In the genomic region with DNA sequence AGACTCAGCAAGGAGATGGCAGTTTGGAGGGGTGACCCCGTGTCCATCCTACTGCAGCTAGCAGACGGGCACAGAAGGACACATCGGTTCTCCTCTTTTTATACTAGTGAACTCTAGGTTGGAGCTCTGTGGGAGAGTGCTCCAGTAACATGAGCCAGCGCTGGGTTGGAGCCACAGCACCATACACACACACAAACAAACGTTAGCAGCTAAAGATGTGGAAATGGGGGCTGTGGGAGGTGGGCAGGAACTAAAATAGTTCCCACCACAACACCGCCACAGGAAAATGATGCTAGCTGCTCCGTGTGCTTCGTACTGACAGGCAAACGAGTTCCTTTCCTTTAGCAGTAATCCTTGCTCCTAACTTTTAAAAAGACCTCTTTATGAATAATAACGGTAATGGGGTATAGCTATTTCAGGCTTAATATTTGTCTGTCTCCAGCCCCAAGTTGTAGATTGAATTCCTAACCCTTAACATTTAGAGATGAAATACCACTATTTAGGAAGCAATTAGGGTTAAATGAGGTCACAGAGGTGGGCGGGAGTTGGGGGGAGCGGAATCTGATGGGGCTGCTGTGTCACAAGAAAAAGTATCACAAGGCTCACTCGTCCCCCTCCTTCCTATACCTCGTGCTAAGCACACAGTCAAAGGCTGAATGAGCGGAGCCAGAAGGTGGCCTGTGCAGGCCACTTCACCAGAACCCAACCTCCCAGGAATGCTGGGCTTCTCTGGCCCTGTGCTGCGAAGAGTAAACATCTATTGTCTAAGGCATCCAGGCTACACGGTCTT, we compare ENCODE assay signal across 26 mouse cellular contexts.
DNase-seq lines count a peak whose midpoint lies in the region; ATAC-seq and TF ChIP-seq lines count a peak whose summit lies in the region.
"Had no signal": no experiment of that assay in that cellular context is flagged by ENCODE, and none has a peak within 500 bp of the region (broad histone marks: within the 10 kb centered on the region; RNA-seq: fewer than 3 reads in every experiment).

No protein-coding gene starts in this region.

- H3K9me3 ChIP-seq in limb, embryonic 12.5 days, result no peaks in the 10 kb centered on the region
- no peaks in the 10 kb centered on the region for H3K9me3 ChIP-seq in limb, embryonic 10.5 days (replicated peaks)
- H3K9me3 ChIP-seq in embryonic facial prominence, embryonic 13.5 days, result no peaks in the 10 kb centered on the region
- H3K9me3 ChIP-seq: forebrain, embryonic 12.5 days; G1E; hindbrain, embryonic 13.5 days; liver, embryonic 13.5 days; midbrain, embryonic 13.5 days had no signal

- H3K27ac ChIP-seq in limb, embryonic 12.5 days, result no peak overlapping the region
- no peak overlapping the region for H3K27ac ChIP-seq in limb, embryonic 10.5 days
- no peak overlapping the region for H3K27ac ChIP-seq in embryonic facial prominence, embryonic 13.5 days
- no peak overlapping the region for H3K27ac ChIP-seq in gastrocnemius, adult 2 months
- H3K27ac ChIP-seq: forebrain, embryonic 12.5 days; hindbrain, embryonic 13.5 days; kidney, postnatal 0 days; liver, embryonic 13.5 days; midbrain, embryonic 13.5 days had no signal

- no peak for TF ChIP-seq CTCF in gastrocnemius, adult 2 months (IDR thresholded peaks at IDR 0.05)

- H3K4me2 ChIP-seq in limb, embryonic 12.5 days, result no peak overlapping the region
- peak overlapping the region; percentile 9; the same call in 1 of the 2 replicates for H3K4me2 ChIP-seq in embryonic facial prominence, embryonic 13.5 days
- H3K4me2 ChIP-seq: forebrain, embryonic 12.5 days; hindbrain, embryonic 13.5 days; liver, embryonic 13.5 days; midbrain, embryonic 13.5 days had no signal

- peaks cover 2% of the 10 kb centered on the region; the same call in 1 of the 2 replicates for H3K27me3 ChIP-seq in limb, embryonic 12.5 days
- no peaks in the 10 kb centered on the region for H3K27me3 ChIP-seq in limb, embryonic 10.5 days (ENCODE audit: low read depth, poor library complexity, severe bottlenecking)
- 0 out of 2 replicates have a peak, but pooled peaks cover 5% of the 10 kb centered on the region for H3K27me3 ChIP-seq in embryonic facial prominence, embryonic 13.5 days
- H3K27me3 ChIP-seq: CH12.LX; forebrain, embryonic 12.5 days; hindbrain, embryonic 13.5 days; liver, embryonic 13.5 days; midbrain, embryonic 13.5 days had no signal

- H3K4me1 ChIP-seq in limb, embryonic 12.5 days (replicated peaks), result peaks cover 30% of the 10 kb centered on the region
- H3K4me1 ChIP-seq in limb, embryonic 10.5 days, result peaks cover 52% of the 10 kb centered on the region
- H3K4me1 ChIP-seq in embryonic facial prominence, embryonic 13.5 days, result peaks cover 32% of the 10 kb centered on the region

- intact Hi-C loops in gastrocnemius, adult 2 months (cut with DNase I), result no loop called here
- intact Hi-C loops in left cerebral cortex, postnatal 14 days (cut with DNase I), result no loop called here

- no peak for ATAC-seq in limb, embryonic 12.5 days (ENCODE audit: insufficient number of reproducible peaks, insufficient read depth, low FRiP score, low TSS enrichment, low read depth)
- ATAC-seq in embryonic facial prominence, embryonic 13.5 days (ENCODE audit: insufficient number of reproducible peaks, insufficient read depth, low FRiP score, low TSS enrichment, low read depth), result no peak; the same call in 1 of the 2 replicates
- ATAC-seq in megakaryocyte, adult 5-6 weeks (ENCODE audit: poor library complexity, severe bottlenecking), result peak; percentile 8; the same call in 1 of the 2 replicates
- ATAC-seq: activated CD4-positive, CD25-positive, alpha-beta regulatory T cell, adult 4 months; inflammation-experienced regulatory T-cells, adult 6 months; midbrain, embryonic 13.5 days had no signal

- no peaks in the 10 kb centered on the region for H3K36me3 ChIP-seq in limb, embryonic 12.5 days
- H3K36me3 ChIP-seq in limb, embryonic 10.5 days, result no peaks in the 10 kb centered on the region
- H3K36me3 ChIP-seq in embryonic facial prominence, embryonic 13.5 days, result no peaks in the 10 kb centered on the region
- H3K36me3 ChIP-seq: forebrain, embryonic 12.5 days; hindbrain, embryonic 13.5 days; liver, embryonic 13.5 days; midbrain, embryonic 13.5 days had no signal

- DNase-seq in limb, embryonic 10.5 days (ENCODE audit: low spot score), result no peak
- DNase-seq in brain, adult 2 months (ENCODE audit: low read depth, low spot score), result peak; percentile 42
- no peak for DNase-seq in MN1 (ENCODE audit: low spot score)
- no peak for DNase-seq in gastrocnemius, adult 2 months
- DNase-seq in left cerebral cortex, postnatal 14 days (ENCODE audit: low spot score in 2 of 2), result no peak
- DNase-seq: adrenal gland, adult 8-10 months; cerebellum, adult 2 months; cerebellum, postnatal 36 days; gastrocnemius, postnatal 14 days; kidney, adult 2 months; liver, embryonic 13.5 days; retina, postnatal 1 day; right cerebral cortex, postnatal 25 days; spleen, adult 18-20 months; thymus, postnatal 4 days had no signal

- WGBS in limb, embryonic 12.5 days, result 46% methylated on average over 17 of the region's 17 CpGs
- 56% methylated on average over 17 of the region's 17 CpGs for WGBS in limb, embryonic 10.5 days
- WGBS in embryonic facial prominence, embryonic 13.5 days, result 32% methylated on average over 17 of the region's 17 CpGs

- H3K4me3 ChIP-seq in limb, embryonic 12.5 days (replicated peaks), result no peak overlapping the region
- no peak overlapping the region for H3K4me3 ChIP-seq in limb, embryonic 10.5 days
- H3K4me3 ChIP-seq in embryonic facial prominence, embryonic 13.5 days, result no peak overlapping the region
- H3K4me3 ChIP-seq in gastrocnemius, adult 2 months, result no peak overlapping the region
- H3K4me3 ChIP-seq: forebrain, embryonic 12.5 days; hindbrain, embryonic 13.5 days; liver, embryonic 13.5 days; midbrain, embryonic 13.5 days had no signal

- H3K9ac ChIP-seq in limb, embryonic 12.5 days (replicated peaks), result 0 out of 2 replicates have a peak overlapping the region, but pooled peaks have one; percentile 18
- H3K9ac ChIP-seq in embryonic facial prominence, embryonic 13.5 days, result no peak overlapping the region
- H3K9ac ChIP-seq: forebrain, embryonic 12.5 days; hindbrain, embryonic 13.5 days; liver, embryonic 13.5 days; midbrain, embryonic 13.5 days had no signal
